Mouse (Mus musculus): Measurements from ENCODE around the gene Olfr763. TPM values are rescaled to one million over a fixed set of nuclear protein-coding genes. Genes with fewer than 3 reads are reported as not detected.
A peak's percentile ranks its signal among the peaks of the same experiment; 100 is the strongest.
"Not testable (repeated sequence)": the region's sequence is repeated elsewhere in the genome, so short reads cannot be mapped to it uniquely, and the experiment has no call there.

Olfr763 gene
- total RNA-seq (2021) (not detected), polyA plus RNA-seq (2012; rRNA removed) (not detected in 2 replicates)
- long read RNA-seq, result 0 reads

DNA sequence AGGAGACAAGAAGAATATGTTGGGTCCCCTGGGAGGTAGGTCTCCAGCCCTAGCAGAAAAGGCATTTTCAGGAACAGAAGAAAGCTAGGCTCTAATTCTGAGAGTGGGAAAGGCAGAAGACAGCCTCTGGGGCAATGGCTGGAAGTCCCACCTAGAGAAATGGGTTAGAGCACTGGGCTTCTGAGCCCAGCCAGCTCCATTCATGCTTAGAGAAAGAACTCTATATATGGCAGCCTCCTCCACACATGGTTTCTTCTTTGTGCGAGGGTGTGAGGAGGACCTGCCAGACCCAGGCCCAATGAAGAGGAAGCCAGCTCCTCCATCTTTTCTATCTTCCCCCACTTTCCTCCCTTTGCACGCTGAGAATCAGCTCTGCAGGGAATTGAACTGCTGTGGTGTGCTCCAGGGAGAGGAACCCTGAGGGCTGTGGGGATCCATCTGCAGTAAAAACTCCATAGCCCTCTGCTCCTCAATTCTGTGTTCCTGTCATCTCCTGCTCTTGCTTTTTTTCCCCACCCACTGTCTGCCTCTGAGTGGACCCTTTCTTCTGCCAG lies at the start of gene Olfr763:
Olfr763 (plus strand) TSS at position 504 of the 554 bp plus-strand sequence.
- DNase-seq, result no peak

DNA sequence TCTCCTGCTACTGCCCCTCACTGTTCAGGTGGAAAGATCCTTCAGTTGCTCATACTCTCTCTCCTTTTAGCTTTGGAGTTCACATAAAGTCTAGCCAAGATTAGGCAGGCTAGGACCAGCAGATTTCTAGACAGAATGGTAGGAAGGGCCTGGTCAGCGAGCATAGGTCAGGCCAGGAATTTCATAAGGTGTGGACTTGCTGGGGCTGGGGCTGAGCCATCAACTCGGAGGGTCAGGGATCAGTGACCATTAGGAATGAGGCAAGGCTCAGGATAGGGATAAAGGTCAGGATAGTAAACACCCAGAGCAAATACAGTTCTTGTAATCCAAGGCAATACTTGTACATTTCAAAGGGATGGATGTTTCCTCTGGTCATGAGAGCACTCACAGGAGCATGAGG lies 45.6 kb upstream of the Olfr763 start:
- DNase-seq, result no peak

DNA sequence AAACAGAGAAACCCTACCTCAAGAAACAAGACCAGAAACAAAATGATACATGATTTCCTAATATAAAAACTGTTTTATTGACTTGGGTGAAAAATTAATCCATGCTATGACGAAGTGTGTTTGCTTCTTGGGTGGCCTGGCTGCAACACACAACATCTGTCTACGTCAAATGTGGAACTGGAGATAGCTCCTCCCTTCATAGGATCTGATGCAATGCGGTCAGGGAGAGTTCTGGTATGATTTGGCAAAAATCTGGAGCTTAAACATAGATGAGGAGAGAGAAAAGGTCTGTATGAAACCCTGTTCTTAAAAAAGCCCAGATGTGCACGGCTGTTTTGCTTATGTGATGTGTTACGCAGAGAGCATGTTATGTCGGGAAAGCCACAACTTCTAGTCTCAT lies 44.7 kb upstream of the Olfr763 start:
- DNase-seq, result no peak

DNA sequence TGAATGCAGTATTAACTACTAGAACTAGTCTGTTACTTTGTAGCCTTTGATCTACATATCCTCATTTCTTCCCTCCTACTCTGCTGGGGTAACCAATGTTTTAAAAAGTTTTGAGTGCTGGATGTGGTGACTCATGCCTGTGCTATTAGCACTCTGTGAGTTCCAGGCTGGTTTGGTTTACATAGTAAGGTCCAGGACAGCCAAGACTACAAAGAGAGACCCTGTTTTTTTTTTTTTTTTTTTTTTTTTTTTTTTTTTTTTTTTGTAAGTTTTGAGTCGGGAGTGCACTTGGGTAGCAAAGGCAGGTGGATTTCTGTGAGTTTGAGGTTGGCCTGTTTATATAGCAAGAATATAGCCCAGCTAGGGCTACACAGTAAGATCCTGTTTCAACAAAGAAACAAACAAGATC lies 42.2 kb upstream of the Olfr763 start:
- no peak for DNase-seq

DNA sequence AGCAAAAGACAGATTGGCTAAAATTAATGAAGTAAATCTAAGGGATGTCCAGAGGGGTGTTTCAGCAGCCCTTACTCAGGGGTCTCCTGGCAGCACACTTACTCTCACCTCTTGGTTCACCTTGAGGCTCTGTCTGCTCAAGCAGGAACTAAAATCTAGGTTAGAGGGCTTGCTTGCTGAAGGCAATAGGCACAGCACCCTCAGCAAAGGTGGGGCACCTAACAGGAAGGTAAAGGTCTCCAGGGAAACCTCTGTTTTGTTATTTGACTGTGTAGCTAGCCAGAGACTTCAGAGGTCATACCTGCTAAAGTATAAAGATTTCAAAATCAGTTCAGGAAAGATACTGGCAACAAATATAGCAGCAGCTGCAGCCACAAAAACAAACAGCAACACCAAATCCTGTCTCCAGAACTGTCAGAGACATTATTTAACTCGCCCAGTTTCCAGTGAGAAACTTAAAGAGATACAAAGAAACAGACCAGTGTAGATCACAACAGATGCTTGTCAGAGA lies 39.8 kb upstream of the Olfr763 start:
- DNase-seq, result no peak

DNA sequence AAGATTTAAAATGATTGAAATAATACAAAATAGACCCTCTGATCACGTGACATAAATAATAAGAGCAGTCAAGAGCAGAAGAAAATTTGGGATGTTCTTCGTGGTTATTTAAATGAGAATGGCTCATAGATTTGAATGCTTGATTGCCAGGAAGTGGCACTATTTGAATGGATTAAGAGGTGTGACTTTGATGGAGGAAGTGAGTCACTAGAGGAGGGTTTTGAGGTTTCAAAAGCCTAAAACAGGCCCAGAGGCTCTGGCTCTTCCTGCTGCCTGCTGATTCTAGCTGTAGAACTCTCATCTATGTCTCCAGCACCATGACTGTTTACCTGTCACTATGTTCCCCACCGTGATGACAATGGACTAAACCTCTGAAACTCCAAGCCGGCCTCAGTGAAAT lies 37.8 kb upstream of the Olfr763 start:
- DNase-seq, result no peak

DNA sequence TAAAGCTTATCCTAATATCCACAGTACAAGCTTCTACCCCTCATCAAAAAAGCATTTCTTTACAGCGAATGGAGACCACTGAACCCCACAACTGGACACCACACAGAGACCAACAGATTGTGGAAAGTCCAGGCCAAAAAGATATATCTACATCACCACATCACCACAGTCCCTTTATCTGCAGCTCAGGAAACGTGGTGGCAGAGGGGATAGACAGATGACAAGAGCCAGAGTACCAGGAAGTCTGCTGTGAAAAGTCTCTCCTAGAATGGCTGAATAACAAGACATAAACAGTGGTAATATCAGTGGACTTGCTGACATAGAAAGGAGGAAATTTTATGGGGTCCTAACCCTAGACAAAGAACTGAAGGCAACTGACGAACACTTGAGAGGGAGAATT lies 34.2 kb upstream of the Olfr763 start:
- DNase-seq, result no peak

DNA sequence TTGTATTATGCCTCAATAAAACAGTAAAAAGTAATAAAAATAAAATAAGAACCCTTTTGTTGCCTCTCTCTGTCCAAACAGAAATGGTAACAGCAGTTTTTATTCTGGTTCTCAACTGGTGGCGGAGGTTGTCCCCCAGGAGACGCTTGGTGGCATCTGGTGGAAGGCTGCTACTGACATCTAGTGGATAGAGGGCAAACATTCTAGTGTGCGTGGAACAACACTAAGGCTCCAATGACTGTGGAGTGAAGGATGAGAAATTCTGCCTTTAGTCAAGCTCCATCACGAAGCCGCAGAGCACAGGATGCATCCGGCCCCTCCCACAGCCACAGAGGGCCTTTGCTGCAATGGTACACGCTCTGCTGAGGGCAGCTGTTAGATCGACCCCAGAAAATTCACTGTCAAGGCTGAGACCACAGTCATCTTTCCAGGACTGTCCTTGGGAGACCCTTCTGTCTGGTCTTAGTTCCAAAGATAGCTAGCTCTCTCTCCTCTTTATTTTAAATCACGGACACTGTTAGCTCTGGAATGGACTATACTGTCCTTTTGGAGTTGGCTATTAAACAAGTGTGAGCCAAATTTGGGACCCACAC lies 33.0 kb upstream of the Olfr763 start:
- peak; percentile 45 for DNase-seq

DNA sequence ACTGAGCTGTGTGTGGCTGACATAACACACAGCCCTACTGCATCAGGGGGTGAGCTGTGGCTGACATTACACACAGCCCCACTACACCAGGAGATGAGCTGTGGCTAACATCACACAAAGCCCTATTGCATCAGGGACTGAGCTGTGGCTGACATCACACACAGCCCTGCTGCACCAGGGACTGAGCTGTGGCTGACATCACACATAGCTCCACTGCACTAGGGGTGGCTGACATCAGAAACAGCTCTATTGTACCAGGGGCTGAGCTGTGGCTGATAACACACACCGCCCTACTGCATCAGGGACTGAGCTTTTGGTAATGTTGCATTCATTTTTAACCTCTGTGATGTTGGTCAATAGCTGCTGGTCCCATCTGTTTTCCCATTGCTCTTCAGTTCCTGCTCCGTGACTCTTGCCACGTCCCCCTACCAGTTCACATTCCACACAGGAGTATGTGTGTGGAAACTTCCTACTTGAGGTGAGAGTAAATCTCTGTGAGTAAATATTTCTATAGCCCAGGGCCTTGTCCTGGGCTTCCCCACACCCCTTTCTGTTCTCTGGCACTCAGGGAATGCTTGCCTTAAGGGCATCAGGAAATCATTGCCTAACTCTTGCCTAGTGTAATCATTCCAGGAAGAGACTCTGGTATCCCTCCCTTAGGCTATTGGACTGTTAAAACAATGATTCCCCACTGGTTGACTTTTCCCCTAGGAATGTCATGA lies 29.8 kb upstream of the Olfr763 start:
- no peak for DNase-seq

DNA sequence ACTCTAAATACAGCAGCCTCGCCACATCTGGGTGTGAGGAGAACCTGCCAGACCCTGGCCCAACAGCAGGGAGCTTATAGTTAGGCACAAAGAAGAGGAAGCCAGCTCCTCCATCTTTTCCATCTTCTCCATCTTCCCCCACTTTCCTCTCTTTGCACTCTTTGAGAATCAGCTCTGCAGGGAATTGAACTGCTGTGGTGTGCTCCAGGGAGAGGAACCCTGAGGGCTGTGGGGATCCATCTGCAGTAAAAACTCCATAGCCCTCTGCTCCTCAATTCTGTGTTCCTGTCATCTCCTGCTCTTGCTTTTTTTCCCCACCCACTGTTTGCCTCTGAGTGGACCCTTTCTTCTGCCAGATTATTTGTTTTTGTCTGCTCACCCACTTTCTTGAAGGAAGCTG lies 21.5 kb upstream of the Olfr763 start, which contains the start of gene Olfr9:
Olfr9 (plus strand) TSS at position 301 of the 400 bp plus-strand sequence.
- DNase-seq, result not testable (repeated sequence)

DNA sequence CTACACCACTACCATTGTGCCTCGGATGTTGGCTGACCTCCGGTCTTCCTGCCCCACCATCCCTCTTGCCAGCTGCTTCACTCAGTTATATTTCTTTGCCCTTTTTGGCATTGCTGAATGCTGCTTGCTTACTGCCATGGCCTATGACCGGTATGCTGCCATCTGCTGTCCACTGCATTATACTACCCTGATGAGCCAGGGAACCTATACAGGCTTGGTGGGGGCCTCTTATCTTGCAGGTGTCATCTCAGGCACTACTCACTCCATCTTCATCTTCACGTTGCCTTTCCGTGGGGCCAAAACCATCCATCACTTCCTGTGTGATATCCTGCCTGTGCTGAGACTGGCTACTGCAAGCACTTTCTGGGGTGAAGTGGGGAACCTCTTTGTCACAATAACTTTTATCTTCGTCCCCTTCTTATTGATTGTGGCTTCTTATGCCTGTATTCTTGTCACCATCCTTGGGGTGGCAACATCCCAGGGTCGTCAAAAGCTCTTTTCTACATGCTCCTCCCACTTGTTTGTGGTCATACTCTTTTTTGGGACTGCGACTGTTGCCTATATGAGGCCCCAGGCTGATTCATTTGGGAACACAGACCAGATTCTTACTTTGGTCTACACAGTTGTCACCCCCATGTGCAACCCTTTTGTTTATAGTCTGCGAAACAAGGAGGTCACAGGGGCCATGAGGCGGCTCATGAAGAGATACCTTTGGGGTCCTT lies 20.3 kb upstream of the Olfr763 start:
- DNase-seq, result not testable (repeated sequence)

DNA sequence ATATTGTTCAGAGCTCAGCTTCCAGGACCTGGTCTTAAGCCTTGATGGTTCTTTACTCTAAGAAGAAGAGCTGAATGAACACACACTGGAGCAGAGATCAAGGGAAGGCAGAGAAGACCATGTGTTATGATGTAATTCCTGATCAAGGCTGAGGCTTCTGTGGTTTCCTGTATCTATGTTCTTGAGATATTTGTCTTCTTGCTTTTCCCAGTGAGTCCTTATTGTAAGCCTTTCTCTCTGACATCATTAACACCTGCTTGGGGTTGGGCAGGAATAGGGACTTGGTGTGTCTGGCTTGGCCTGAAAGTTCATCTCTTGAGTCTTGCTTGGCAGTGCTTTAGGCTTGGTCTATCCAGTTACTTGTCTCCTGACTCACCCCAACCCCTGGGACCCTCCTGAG lies 19.6 kb upstream of the Olfr763 start:
- DNase-seq, result no peak

DNA sequence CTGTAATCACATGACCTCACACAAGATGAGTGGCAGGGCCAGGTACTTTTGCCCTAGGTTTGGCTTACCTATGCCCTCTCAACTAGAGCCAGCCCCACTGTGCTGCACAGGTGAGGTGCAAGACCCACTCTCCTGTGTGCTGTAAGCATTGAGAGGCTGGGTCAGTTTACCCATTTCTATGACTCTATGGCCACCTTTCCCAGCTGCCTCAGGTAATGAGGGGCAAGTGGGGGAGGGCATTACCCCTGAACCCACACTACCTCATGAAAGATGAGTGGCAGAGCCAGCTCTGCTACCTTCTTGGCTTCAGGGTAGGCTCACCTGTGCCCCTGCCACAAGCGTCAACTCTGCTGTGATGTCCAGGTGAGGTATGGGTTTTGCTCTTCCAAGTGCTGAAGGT lies 14.8 kb upstream of the Olfr763 start:
- no peak for DNase-seq

DNA sequence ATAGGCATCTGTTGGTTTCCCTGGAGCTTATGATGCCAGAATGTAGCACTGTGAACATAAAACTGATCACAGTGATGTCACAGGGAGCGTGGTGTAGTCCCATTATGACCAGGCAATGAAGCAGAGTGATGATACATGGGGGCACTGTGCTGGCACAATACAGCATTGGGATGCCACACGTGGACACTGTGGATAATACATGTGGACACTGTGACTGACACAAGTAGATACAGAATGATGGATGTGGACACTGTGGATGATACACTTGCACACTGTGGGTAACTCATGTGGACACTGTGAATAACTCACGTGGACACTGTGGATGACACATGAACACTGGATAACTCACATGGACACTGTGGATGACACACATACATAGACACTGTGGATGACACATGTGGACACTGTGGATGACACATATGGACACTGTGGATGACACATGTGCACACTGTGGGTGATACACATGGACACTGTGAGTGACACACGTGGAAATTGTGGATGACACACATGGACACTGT lies 14.0 kb upstream of the Olfr763 start:
- DNase-seq, result no peak

DNA sequence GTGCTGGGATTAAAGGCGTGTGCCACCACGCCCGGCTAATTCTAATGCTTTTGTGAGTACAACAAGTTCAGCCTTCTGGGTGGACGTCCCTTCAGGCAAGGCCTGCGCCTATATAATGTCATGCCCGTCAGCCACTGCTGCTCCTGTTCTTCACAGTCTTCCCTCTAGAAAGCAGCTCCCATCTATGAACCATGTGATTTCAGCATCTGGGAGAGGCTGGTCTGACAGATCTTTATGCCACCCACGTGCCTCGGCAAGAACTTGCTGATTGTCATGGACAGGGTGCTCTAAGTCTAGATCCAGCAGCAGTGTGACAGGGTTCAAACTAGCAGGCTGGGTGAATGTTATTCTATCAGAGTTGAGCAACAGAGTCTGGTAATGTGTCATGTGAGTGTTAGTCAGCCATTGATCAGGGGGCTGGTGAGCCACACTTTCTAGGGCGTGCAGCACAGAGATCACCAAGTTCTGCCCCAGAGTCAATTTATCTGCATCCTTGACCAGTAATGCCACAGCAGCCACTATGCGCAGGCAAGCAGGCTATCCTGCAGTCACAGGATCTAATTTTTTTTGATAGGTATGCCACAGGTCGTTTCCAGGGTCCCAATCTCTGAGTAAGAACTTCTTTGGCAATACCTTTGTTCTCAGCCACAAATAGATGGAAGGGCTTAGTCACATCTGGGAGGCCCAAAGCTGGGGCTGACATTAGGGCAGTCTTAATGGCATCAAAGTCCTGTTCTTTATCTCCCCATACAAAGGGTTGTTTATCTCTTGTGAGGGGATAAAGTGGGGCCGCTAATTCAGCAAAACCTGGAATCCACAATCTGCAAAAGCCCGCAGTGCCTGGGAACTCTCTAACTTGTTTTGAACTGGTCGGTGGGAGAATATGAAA lies 6.3 kb upstream of the Olfr763 start:
- no peak for DNase-seq

DNA sequence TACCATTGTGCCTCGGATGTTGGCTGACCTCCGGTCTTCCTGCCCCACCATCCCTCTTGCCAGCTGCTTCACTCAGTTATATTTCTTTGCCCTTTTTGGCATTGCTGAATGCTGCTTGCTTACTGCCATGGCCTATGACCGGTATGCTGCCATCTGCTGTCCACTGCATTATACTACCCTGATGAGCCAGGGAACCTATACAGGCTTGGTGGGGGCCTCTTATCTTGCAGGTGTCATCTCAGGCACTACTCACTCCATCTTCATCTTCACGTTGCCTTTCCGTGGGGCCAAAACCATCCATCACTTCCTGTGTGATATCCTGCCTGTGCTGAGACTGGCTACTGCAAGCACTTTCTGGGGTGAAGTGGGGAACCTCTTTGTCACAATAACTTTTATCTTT lies 920 bp downstream of the Olfr763 start:
- not testable (repeated sequence) for DNase-seq

DNA sequence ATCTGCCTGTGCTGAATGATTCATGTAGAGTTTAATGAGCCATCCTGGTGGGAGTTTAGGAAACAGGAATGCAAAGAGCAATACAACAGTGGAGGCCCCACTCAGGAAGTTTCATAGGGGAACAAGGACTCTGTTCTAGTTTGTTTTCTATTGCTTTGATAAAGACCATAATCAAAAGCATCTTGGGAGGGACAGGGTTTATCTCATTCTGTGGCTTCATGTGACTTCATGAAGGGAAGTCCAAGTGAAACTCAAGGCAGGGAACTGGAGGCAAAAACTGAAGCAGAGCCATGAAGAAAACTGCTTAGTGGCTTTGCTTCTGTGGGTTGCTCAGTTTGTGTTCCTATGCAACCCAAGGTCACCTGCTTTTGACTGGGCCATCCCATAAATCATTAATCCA lies 3.9 kb downstream of the Olfr763 start:
- DNase-seq, result no peak

DNA sequence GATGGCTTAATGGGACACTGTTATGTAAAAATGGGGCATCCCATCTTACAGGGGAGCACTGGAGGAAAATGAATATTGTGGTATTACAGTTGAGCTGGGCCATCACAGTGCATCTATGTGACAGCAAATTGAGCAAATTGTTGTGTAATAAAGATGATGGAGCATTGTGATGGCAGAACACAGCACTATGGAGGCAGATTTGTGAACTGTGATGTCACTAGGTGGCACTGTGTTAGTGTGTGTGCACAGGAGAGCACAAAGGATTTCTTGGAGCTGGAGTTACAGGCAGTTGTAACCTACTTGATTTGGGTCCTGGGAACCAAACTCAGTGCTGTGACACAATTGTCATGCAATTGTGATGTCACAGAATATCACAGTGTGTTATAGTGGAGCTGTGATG lies 12.7 kb downstream of the Olfr763 start:
- no peak for DNase-seq

DNA sequence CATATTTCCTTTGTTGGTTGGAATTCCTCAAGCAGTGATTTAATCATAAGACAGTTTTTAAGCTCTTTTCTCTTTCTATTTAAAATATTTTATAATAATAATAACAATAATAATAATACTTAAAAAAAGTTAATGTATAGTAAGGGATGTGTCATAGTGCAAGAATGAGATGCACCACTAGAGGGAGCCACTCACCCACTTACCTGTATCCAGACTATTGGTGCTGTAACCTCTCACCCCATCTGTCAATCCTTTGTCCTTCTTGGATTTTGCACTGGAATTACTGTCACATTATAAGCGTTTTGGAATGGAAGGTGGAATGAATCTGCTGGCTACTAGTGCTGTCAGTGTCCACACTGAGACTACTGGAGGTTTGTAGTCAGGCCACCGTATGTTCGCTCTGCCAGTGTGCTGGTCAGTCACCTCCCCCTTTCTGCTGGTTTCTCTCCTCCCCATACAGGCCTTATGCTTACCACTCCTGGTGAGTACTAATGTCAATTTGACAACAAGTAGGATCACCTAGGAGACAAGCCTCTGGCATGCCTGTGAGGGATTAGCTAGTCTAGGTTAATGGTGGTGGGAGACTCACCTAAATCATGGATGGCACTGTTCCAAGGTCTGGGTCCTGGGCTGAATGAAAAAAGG lies 15.5 kb downstream of the Olfr763 start:
- DNase-seq, result no peak

DNA sequence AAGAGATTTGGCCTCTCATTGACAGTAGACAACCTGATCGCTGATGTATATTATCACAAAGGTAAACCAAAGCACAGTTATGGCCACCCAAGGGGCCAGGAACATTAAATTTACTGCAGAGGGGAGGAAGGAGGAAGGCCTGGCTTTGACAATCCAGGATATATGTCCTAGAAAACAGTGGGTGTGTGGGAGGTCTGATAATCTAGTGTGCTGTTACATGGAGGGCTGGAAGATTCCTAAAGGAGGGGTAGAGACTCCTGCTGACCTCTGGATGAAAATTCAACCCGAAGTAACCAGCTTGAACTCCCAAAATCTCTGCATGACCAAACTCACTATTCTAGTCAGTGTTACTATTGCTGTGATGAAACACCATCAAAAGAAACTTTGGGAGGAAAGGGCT lies 17.8 kb downstream of the Olfr763 start:
- no peak for DNase-seq

DNA sequence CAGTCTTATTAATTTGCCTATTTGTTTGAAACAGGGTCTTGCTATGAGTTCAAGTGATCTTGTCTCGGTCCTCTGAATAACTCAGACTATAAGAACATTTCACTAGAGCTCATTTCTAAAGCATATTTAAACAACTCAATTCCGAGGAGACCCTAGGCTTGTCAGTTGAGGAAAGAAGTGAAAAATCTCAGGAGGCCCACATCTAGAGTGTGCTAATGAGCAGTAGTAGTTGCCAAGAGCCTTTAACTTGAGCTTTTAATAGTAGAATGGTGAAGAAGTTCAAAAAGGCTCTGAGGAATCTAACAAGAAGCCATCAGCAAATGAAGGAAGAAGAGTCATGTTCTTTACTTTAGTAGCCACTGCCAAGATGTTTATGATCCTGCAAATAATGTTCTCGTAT lies 29.2 kb downstream of the Olfr763 start, which contains the start of gene Olfr764-ps1:
Olfr764-ps1 (minus strand) TSS at position 101 of the 400 bp plus-strand sequence.
- DNase-seq, result no peak

All from adrenal gland, adult 2 months (tissue).